Mouse (Mus musculus): ENCODE results near the gene Olfr434. TPM values are rescaled to one million over a fixed set of nuclear protein-coding genes. Genes with fewer than 3 reads are reported as not detected.

The Olfr434 gene
- polyA plus RNA-seq, 1 experiment, result not detected

DNA sequence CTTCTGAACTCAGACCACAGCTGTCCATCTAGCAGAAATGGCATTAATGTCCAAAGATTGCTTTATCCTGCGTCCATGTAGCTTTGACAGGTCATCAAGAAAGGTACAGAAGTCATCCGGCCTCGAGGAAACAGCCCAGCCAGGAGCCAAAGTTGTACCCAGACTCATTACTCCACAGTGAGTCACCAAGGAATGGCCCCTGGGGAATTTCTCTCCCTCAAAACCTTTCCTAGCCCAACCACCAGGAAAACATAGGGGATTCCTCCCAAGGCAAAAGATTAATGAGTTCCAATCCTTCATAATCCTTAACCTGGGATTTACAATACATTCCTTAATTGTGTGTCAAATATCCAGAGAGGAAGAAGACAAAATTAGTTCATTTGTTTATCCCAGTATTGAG is 34.6 kb downstream of the Olfr434 start:
- DNase-seq (ENCODE audit: low read depth), result no peak
- TF ChIP-seq CTCF (IDR thresholded peaks at IDR 0.05; ENCODE audit: borderline replicate concordance, extremely low read depth, insufficient read depth, insufficient read length) (no peak), POLR2A (IDR thresholded peaks at IDR 0.05; ENCODE audit: borderline replicate concordance, extremely low read depth, insufficient read depth, insufficient read length, poor library complexity, severe bottlenecking) (no peak)

- no peak for DNase-seq (ENCODE audit: low read depth)
Measured at GRCm38 (mm10) chr6:43252994-43253393, 40.2 kb downstream of the Olfr434 start.

DNA sequence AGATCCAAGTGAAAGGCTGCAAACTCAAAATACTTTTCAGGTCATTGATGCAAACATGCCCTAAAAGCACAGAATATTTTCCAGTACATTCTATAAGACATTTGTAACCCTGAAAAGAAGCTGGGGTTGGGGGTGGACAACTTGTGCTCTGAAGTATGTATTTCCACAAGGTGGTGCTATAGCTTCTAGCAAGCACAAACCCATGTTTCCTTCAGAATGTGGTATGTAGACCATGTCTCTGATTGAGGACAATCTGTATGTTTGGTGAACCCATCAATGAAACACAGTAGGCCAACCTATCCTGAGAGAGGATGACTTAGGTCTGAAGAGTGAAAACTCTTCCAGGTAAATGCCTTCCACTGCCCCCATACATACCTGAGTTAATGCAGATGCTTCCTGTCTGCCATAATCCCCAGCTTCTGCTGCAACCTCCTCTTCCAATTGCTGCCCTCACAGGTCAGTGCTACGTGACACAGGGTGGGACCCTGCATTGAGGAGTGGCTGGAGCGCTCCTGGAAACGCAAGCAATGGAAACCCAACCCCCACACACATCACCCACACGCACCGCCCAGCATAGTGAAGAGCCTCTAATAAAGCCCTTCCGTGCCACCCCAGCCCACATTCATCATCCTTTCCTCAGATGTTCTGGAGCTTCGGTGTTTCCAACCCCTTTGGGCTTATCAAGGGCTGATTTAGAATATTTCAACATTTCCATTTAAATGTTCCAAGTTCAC is 41.5 kb downstream of the Olfr434 start:
- TF ChIP-seq CTCF (IDR thresholded peaks at IDR 0.05; ENCODE audit: borderline replicate concordance, extremely low read depth, insufficient read depth, insufficient read length) (peak; percentile 24; the same call in 1 of the 2 replicates), POLR2A (IDR thresholded peaks at IDR 0.05; ENCODE audit: borderline replicate concordance, extremely low read depth, insufficient read depth, insufficient read length, poor library complexity, severe bottlenecking) (no peak)
- DNase-seq (ENCODE audit: low read depth), result peak; percentile 40

More at GRCm38 (mm10) chr6:43252994-43253393, 40.2 kb downstream of the Olfr434 start:
- TF ChIP-seq POLR2A (IDR thresholded peaks at IDR 0.05; ENCODE audit: borderline replicate concordance, extremely low read depth, insufficient read depth, insufficient read length, poor library complexity, severe bottlenecking) (no peak), CTCF (IDR thresholded peaks at IDR 0.05; ENCODE audit: borderline replicate concordance, extremely low read depth, insufficient read depth, insufficient read length) (no peak)

GRCm38 (mm10) chr6:43260756-43261155 is 47.9 kb downstream of the Olfr434 start:
- TF ChIP-seq POLR2A (IDR thresholded peaks at IDR 0.05; ENCODE audit: borderline replicate concordance, extremely low read depth, insufficient read depth, insufficient read length, poor library complexity, severe bottlenecking), result no peak
- TF ChIP-seq CTCF (IDR thresholded peaks at IDR 0.05; ENCODE audit: borderline replicate concordance, extremely low read depth, insufficient read depth, insufficient read length), result no peak
- no peak for DNase-seq (ENCODE audit: low read depth)

- TF ChIP-seq POLR2A (IDR thresholded peaks at IDR 0.05; ENCODE audit: borderline replicate concordance, extremely low read depth, insufficient read depth, insufficient read length, poor library complexity, severe bottlenecking) (no peak), CTCF (IDR thresholded peaks at IDR 0.05; ENCODE audit: borderline replicate concordance, extremely low read depth, insufficient read depth, insufficient read length) (no peak)
- DNase-seq (ENCODE audit: low read depth), result peak; percentile 13
Measured at GRCm38 (mm10) chr6:43265363-43266041, 52.7 kb downstream of the Olfr434 start, which contains the start of gene Arhgef5. Gene Arhgef5, plus strand, starts transcription at chr6:43265582.

GRCm38 (mm10) chr6:43266356-43266755 is 53.5 kb downstream of the Olfr434 start:
- peak; percentile 27 for DNase-seq (ENCODE audit: low read depth)
- TF ChIP-seq POLR2A (IDR thresholded peaks at IDR 0.05; ENCODE audit: borderline replicate concordance, extremely low read depth, insufficient read depth, insufficient read length, poor library complexity, severe bottlenecking), result no peak
- peak; percentile 18; the same call in 1 of the 2 replicates for TF ChIP-seq CTCF (IDR thresholded peaks at IDR 0.05; ENCODE audit: borderline replicate concordance, extremely low read depth, insufficient read depth, insufficient read length)

Other genes starting within 250 kb of the Olfr434 start
- gene Olfr441, start 106.7 kb upstream of the Olfr434 start, polyA plus RNA-seq (2012; rRNA removed), result not detected in 2 replicates
- not detected in 2 replicates for gene Olfr237-ps1, start 66.5 kb upstream of the Olfr434 start, polyA plus RNA-seq (2012; rRNA removed)
- gene Olfr437, start 49.7 kb upstream of the Olfr434 start, polyA plus RNA-seq (2012; rRNA removed), result not detected in 2 replicates
- not detected in 2 replicates for gene Olfr13, start 40.9 kb upstream of the Olfr434 start, polyA plus RNA-seq (2012; rRNA removed)
- not detected in 2 replicates for gene Olfr435, start 15.9 kb upstream of the Olfr434 start, polyA plus RNA-seq (2012; rRNA removed)
- gene Olfr47, start 18.5 kb downstream of the Olfr434 start, polyA plus RNA-seq (2012; rRNA removed), result not detected in 2 replicates
- 3.8 and 5.5 TPM in 2 replicates for gene Arhgef5, start 52.6 kb downstream of the Olfr434 start, polyA plus RNA-seq (2012; rRNA removed)
- gene Nobox, start 96.5 kb downstream of the Olfr434 start, polyA plus RNA-seq (2012; rRNA removed), result not detected in 2 replicates